Mouse (Mus musculus) spleen, adult 2 months (tissue): Measurements from ENCODE around the gene Map7.

Source experiments
- CTCF ChIP-seq: fragments of 200-500 bp; IDR thresholded peaks from 2 replicates; pipeline ENCODE4 v1.5.1; 2011; ENCODE audit warnings: mild to moderate bottlenecking, inconsistent platforms; ENCODE audit not compliant: insufficient read depth, insufficient read length, insufficient replicate concordance; ENCODE audit errors: extremely low read depth
- POLR2A ChIP-seq: fragments of 200-500 bp; IDR thresholded peaks from 2 replicates; pipeline ENCODE4 v1.6.1; 2011; ENCODE audit warnings: low read depth, low read length, inconsistent platforms

- no peak for TF ChIP-seq CTCF
- TF ChIP-seq POLR2A: no peak
Measured at GRCm38 (mm10) chr10:20312736-20313301, 164.5 kb downstream of the Map7 start.
